Mouse (Mus musculus) right cerebral cortex, postnatal 25 days (tissue): ENCODE measurements around the gene Chchd6.

Experiments used
- DNase-seq: peaks from one replicate; pipeline ENCODE4 v3.0.0; 2022

Gene Chchd6

GRCm38 (mm10) chr6:89595018-89595776, at the start of gene Chchd6:
Chchd6 (minus strand) TSS chr6:89595652.
- peak; percentile 95 for DNase-seq

DNA sequence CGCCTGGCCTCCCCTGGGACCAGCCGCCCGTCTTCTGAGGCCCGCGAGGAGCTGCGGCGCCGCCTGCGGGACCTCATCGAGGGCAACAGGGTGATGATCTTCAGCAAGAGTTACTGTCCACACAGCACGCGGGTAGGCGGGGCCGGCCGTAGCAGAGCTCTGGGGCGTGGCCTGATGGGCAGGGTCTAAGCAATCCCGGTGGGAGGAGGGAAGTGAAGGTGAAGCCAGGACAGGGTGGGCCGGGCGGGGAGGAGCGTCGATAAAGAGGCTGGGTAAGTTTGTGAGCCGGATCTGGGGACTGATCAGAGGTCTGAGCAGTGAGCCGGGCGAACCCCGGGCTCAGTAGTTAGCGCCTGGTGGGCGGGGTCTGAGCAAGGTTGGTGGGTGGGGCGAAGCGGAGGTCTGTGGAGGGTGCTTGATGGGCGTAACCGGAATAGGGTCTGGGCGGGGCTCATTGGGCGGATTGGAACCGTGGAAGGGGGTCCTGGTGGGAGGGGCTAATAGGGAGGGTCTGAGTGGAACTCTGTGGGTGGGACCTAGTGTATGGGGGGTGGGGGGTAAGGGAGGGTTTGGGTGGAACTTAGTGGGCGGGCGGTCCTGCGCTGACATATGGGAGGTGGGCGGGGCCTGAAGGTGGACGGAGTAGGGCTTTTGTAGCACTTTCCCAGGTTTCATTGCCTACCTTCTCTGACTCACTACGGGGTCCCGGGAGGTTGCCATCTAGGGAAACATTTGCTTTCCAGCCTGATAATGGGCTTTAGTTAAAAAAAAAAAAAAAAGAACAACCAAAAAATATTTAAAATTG, 49.0 kb upstream of the Chchd6 start:
- DNase-seq, result peak; percentile 81

- DNase-seq, result peak; percentile 81
These were observed 48.4 kb upstream of the Chchd6 start, which contains the start of gene Txnrd3 for GRCm38 (mm10) chr6:89643798-89644270. Txnrd3 (plus strand) TSS chr6:89643988.

DNA sequence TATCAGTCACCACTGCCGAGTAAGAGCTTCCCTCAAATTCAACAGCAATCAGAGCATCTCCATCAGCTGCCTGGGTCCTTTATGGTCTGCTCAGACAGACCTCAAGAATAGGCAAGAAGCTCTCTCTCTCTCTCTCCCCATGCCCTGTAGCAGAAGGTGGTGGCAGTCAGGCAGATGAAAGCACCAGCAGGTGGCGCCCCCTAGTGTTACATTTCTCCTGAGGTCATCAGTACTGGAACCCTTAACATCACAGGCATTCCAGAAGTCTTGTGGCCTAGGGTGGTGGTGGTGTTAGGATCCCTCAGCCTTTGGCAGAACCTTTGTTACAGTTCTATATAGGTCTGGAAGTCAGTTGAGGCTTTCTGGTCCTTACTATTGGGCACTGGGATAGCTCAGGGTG, 43.6 kb upstream of the Chchd6 start:
- no peak for DNase-seq

GRCm38 (mm10) chr6:89637977-89638376, 42.5 kb upstream of the Chchd6 start:
- DNase-seq, result no peak

DNA sequence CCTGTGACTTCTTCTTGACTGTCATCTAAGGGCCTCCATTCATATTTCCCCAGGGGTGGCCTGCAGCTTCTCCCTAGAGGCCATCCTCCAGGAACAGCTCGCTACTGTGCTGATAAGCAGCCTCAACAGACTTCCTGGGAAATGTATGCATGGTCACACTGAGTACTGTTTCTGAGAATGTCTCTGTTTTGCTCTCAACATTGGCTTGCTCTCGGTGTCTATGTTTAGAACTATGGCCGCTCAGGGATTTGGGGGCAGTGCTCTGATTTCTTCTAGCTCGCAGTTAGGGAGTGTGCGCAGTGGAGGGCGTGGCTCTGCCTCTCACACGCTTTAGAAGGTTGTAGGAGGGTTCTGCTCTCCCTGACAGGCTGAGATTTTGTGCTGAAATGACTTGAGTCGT, 38.9 kb upstream of the Chchd6 start:
- no peak for DNase-seq

DNA sequence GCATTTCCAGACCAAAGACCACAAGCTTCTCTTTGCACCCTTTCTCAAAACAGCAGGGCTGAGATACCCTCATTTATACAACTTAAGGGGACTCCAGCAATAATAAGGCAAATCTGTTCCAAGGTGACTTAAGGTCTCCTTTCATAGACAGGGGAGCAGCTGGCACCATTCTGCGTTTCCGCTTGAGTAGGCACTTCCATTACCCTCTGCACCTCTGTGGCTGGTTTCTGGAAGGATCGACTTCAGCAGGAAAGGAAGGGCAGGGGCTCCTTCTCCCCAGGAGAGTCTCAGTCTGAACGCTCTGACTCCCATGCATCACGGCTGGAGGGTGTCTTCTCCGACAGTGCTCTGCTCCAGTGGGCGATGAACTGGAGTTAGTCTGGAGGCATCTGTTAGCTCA, 37.7 kb upstream of the Chchd6 start:
- no peak for DNase-seq

DNA sequence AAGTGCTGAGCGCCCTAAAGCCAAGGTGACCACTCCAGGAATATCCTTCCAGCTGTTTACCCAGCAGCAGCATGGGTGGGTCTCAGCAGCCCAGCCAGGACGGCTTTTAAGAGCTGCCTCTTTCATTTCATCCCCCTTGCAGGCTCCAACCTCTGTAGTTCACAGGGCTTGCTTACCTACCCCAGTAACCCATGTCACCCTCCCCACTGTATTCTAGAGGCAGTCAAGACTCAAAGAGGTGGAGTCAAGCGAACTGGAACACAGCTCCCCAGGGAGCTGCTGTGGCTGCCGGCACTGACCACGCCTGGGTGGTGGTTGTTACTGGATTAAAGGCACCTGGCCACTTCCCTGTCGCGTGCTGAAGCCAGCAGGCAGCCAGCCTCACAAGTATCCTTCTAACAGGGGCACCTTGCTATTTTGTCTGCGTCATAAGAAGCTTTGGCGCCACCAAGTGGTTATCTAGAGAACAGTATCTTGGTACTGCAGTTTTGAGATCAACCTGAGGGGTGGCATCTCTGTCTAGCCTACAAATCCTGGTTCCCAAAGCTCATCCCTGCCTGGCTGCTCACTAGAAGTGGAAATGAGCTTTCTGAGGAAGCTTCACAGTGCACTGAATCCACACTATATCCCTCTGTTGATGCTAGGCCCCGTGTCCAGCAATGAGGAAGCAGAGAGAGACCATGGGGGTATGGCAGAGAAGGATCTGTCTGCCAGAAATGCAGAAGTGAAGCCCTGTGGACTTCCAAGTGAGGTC, 36.5 kb upstream of the Chchd6 start:
- peak; percentile 83 for DNase-seq

DNA sequence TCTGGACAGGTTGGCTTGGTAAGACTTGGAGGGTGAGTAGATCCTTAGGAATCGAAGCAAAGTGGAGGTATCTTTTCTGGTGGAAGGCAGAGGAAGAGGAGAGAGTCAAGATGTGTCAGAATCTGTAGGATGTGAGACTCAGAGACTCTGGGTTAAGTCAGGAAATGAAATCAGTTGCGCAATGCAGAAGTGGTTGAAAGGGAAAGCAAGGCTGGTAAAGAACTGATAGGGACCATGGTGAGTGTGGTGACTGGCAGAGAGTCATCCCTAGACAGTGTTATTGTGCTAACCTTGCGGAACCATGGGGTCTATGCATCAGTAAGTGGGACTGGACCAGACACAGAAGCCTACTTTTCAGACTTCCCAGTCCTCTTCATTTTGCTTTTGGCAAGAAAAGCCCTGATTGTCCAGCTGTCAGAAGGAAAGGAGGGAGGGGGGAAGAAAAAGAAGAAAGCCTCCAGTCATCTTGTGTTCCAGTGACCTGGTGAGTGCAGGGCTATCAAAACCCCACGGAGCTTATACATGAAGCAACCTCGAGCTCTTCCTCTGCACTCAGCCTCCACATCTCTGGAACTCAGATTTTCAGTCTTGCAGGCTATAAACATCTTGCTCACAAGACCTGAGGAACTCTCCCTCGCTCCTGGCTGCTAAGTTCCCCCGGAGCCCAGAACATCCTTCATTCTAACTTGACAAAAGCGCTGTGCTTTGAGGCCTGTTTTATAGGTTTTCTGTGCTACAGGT, 32.8 kb upstream of the Chchd6 start:
- DNase-seq, result no peak

GRCm38 (mm10) chr6:89622647-89623046, 27.2 kb upstream of the Chchd6 start:
- no peak for DNase-seq

DNA sequence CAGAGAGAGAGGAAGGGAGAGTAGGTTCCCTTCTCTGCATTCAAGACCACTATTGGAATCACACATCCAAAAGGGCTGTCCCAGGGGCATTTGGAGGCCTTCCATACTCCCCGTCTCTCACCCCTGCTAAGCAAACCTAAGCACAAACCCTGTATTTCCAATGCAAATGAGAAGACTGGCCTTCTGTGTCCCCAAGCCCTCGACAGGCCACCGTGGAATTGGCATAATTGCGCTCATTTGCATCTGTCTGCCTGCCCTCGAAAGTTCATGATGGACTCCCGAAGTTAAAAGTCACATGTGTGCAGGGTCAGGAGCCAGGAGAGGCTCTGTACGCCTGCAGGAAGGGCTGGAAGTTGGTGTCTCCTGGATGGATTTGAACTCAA, 19.9 kb upstream of the Chchd6 start:
- no peak for DNase-seq

GRCm38 (mm10) chr6:89614596-89615372, 19.3 kb upstream of the Chchd6 start:
- DNase-seq, result no peak

DNA sequence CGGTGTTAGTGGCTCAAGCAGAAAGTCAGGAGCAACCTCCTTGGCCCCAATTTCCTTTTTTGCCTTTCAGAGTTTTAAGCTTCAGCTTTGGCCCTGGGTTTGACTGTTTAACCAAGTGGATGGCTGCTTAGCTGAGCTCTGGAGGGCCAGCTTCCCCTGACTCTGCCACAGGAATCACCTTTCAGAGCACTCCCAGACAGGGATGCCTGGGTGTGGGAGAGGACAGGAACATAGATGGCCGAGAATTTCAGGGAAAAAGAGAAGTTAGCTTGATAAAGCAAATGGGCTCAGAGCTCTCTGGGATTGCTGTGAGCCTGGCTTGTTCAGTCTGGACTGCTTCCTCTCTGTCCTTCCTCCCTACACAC, 18.6 kb upstream of the Chchd6 start:
- DNase-seq, result no peak

GRCm38 (mm10) chr6:89613336-89614106, 18.1 kb upstream of the Chchd6 start:
- DNase-seq, result peak; percentile 42

DNA sequence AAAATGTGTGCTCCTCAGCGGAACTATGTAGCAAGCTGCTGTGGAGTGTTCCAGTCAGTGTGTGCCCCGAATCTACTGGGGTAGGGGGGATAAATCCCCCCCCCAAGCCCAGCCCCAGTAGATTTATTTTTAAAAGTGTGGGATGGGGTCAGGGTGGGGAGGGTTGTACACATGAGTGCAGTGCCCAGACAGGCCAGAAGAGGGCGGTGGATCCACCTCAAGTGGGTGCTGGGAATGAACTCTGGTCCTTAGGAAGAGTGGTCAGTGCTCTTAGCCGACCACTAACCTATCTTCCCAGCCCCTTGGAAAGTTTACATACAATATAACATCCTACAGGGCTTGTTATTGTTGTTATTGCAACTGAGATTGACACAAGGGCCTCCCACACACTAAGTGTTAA, 12.5 kb upstream of the Chchd6 start:
- no peak for DNase-seq

DNA sequence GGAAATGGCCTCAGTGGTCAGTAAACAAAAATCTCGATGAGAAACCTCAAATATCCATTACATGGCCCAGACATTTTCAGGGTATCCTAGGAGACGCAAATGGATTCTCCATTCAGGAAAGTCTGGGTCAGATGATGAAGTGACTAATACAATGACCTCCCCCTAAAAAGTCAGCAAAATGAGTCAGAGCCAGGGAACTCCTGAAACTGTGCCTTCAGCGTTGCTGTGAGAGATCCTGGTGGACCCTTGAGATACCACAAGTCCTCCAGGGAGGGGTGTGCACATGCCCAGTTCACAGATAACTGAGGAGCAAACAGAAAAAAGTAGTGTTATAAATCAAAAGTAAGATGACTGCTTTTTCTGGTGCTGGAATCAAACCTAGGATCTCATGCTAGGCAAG, 10.6 kb upstream of the Chchd6 start:
- DNase-seq, result no peak

- no peak for DNase-seq
These were observed 1.1 kb upstream of the Chchd6 start for GRCm38 (mm10) chr6:89596510-89596909.

- DNase-seq, result no peak
These were observed 310 bp upstream of the Chchd6 start for GRCm38 (mm10) chr6:89595777-89596146.

GRCm38 (mm10) chr6:89592016-89592415, 3.4 kb downstream of the Chchd6 start:
- DNase-seq, result no peak

- no peak for DNase-seq
These were observed 3.9 kb downstream of the Chchd6 start for GRCm38 (mm10) chr6:89591531-89591930.

DNA sequence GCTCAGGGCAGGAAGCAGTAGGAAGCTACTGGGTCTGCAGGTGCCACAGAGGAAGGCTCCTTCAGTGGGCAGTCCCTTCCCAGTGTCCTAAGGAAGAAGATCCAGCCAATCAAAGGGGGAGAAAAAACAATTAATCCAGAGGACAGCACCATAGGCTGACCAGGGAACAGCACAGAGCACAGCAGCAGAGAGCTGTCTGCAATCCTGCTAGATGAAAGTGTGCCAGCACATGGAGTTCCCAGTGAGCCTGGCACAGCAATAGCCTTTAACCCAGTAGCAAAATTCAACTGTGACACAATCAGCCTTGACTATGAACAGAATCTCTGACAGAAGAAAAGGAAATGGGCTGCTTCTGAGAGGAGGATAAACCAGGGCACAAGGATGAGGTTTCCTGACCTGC, 9.8 kb downstream of the Chchd6 start:
- no peak for DNase-seq
